Mouse (Mus musculus) left cerebral cortex, postnatal 25 days (tissue): ENCODE results near the gene 6330409D20Rik. TPM values are rescaled to one million over a fixed set of nuclear protein-coding genes. Genes with fewer than 3 reads are reported as not detected.

Experiments
- DNase-seq, 2 experiments: peaks; one replicate each; pipeline ENCODE4 v3.0.0; 2022; ENCODE audit warnings: low spot score in 2 of 2, mixed read lengths in 1 of 2
- intact Hi-C: fragments of 180-260 bp; cut with DNase I; formaldehyde crosslinking; loops from one replicate; pipeline ENCODE4 v1.15.1; 2025
- total RNA-seq, 2 experiments: library from RNA; stranded (reverse); gene quantifications; 2 replicates each; pipeline ENCODE4 v1.2.3; 2021

Gene 6330409D20Rik
- total RNA-seq, result 1 to 10 TPM; 2.3 to 2.4 TPM

DNA sequence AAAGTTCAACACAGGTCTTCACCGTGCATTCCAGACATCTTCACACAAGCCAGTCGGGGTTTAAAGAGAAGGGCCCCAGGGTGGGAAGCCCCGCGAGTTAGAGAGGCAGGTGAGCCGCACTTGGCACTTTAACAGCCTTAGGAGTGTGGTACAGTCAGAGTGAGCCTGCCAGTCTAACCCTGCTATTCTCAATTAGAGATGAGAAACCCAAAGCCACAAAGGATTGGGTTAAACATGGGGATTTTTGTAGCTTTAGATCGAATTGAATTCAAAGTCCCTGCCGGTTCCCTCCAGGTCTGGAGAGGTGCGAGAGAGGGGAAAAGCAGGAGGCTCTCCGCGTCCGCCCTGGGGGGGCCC is at the start of gene 6330409D20Rik:
TSS of gene 6330409D20Rik (minus strand) at position 101 of the 357 bp plus-strand sequence.
- DNase-seq, result no peak
- intact Hi-C loops, result loop anchor here (1.0 kb wide), 1 partner anchor 28 kb away; the partner anchor contains the start of gene Cdk9

DNA sequence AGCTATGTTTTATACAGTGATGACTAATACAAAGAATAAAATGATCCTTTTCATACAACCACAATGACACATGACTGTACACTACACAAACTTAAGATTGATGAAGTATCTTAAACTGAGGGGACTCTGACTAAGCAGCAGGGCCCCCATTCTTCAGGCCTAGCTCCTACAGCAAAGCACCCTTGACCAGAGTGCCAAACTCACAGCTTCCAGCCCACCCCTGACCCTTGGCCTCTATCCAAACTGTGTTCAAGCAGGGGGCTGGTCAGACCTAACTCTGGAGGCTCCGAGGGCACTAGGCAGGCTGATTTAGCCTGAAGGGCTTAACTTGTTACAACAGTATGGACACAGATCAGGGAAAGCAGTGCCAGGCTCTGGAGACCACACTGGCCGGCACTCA is 47.8 kb upstream of the 6330409D20Rik start:
- intact Hi-C loops, result no loop called here

DNA sequence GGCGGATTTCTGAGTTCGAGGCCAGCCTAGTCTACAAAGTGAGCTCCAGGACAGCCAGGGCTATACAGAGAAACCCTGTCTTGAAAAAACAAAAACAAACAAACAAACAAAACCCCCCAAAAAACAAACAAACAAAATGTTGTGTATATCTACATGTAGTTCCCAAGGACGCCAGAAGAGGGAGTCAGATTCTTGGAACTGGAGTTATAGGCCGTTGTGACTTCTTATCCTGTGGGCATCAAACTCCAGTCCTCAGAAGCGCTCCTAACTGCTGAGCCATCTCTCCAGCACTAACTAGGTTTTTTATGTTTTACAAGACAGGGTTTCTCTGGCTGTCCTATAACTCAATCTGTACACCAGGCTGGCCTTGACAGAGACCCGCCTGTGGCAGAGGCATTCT is 46.4 kb upstream of the 6330409D20Rik start:
- intact Hi-C loops, result no loop called here
- peak in 1 of 2 experiments; percentile 40 for DNase-seq

More for the DNA sequence above, 47.8 kb upstream of the 6330409D20Rik start:
- DNase-seq, result no peak

DNA sequence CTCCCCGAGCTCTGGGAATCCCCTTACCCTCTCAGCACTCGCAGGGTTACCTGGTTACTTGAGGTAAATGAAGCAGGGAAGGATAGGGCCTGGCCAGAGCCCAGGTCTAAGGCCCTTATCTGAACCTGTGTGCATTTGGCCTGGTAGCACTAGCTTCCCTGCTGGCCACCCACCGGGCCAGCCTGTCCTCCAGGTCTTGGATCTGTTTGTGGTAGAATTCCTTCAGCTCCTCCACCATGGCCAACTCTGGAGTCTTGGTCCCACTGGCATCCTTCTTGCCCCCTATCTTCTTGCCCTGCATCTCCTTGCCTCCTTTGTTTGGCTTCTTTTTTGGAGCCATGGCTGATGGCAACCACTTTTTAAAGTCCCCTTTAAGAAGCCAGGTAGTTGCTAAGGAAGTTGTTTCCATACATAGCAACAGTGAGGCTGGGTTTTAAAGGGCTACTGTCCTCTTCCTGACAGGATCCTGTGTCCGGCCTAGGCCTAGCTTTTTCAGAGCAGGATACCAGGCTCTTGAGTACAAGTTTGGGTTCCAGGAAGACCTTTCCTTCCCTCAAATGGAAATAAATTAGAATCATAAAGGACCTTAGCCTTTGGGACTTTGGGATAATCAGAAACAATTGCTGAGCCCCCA is 43.3 kb upstream of the 6330409D20Rik start, which contains the start of gene Cfap157:
TSS of gene Cfap157 (minus strand) at position 381 of the 634 bp plus-strand sequence.
- peak in 1 of 2 experiments; percentile 55 for DNase-seq
- intact Hi-C loops, result loop anchor here (5.0 kb wide), 1 partner anchor 143 kb away; no protein-coding TSS in a partner anchor

DNA sequence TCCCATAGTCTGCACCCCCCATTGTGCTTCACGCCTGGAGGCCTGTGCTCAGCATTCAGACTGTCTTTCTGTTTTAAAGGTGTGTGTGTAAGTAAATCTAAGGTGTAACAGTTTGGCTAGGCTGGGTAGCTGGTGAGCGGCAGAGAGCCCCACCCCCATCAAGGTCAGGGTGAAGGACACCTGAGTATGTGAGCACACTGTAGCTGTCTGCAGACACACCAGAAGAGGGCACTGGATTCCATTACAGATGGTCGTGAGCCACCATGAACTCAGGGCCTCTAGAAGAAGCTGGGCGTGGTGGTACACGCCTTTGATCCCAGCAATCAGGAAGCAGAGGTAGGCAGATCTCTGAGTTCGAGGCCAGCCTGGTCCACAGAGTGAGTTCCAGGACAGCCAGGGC is 40.9 kb upstream of the 6330409D20Rik start:
- intact Hi-C loops, result loop anchor here (5.0 kb wide), 1 partner anchor 146 kb away; no protein-coding TSS in a partner anchor
- no peak for DNase-seq

DNA sequence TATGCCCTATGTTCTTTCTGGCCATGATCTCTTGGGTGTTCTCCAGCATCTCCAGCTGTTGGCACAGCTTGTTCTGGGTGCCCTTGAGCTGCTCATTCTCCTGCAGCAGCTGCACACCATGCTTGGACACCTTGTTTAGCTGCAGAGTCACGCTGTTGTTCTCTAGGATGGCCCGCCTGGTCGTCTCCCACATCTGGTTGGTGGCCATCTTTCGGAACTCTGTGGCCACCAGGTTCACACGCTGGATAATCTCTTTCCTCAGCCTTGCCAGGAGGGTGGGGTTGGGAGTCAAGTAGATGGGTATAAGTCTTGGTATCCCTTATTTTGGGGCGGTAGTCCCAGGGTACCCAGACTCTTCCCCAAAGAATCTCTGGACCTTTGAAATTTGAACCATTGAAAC is 38.9 kb upstream of the 6330409D20Rik start:
- no peak for DNase-seq
- intact Hi-C loops, result loop anchor here (1.0 to 5.0 kb wide), 2 partner anchors 75 to 148 kb away; no protein-coding TSS in a partner anchor

DNA sequence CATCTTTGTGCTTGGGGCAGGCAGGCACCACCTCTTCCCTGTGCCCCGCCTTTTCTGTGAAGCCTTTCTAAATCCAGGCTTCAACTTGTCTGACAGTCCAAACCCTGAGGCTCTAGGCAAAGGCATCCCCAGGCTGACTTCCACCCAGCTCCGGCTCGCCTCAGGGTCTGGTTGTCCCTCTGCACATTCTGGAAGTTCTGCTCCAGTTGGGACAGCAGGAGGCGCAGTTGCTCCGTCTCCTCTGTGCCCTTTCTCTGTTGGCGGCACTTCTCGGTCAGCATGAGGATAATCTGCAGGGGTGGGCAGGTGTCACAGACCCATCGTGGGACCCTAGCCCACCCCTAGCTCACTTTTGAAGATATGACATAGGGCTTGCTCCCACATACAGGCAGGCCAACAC is 38.3 kb upstream of the 6330409D20Rik start:
- DNase-seq, result peak; percentile 48 to 70
- intact Hi-C loops, result loop anchor here (1.0 kb wide), 1 partner anchor 75 kb away; no protein-coding TSS in a partner anchor

DNA sequence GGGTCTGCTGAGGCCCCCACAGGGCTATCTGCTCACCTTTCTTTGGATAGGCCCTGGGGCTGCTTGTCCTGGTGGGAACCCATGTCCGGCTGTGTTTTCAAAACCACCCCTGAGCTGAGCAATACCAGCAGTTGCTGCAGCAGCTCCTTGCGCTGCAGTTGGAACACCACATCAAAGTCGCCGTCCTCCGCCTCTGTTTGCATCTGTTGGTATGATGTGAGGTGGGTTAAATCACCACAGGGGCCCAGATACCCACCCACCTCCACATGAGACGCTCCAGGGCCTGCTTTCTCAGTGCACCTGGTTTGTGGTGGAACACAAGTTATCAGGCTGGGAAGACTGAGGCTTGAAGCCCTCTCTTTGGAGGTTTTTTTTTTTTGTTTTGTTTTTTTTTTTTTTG is 37.3 kb upstream of the 6330409D20Rik start:
- intact Hi-C loops, result no loop called here
- DNase-seq, result no peak

DNA sequence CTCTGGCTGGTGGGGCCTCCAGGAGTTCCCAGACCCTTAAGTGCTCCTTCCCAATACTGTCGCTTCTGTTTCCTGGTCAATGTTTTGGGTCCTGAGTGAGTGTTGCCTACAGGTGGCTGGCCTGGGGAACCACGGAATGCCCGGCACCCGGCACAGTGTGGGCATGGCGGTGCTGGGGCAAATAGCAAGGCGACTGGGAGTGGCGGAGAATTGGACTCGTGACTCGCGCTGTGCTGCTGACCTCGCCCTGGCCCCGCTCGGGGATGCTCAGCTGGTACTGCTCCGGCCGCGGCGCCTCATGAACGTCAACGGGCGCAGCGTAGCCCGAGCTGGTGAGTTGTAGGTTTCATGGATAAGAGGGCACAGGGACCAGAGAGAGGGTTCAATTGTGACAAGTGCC is 35.4 kb upstream of the 6330409D20Rik start:
- DNase-seq, result no peak
- intact Hi-C loops, result no loop called here

DNA sequence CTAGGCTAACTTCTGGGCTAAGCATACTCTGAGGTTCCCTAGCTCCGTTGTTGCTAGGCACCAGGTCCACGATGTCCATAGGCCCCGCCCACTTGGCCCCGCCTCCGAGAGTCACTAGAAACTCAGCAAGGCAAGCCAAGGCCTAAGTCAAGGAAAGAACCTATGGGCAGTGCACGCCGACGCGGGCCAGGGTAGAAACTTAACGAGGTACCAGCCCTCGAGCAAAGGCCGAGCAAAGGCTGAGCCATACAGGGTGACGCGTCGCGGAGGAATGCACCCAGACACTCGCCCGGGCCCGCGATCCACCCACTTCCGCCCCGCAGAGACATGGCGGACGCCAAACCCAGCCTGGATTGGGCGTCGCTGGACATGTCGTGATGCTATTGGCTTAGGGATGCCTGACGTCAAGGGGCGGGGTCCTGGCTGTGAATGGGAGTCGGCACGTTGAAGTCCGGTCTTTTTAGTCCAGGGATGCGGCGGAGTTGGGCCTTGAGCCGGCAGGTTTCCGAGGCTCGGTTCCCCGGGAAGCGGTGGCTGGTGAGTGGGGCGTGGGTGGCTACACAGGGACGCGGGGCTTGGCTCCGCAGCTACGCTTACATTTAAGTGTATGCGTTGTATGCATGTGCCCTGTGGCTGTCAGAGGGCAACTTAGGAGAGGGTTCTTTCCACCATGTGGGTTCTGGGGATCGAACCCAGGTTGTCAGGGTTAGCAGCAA is 34.7 kb upstream of the 6330409D20Rik start, which contains the start of the genes Ttc16 and Ptrh1:
TSS of gene Ttc16 (minus strand) at position 275 of the 716 bp plus-strand sequence.
TSS of gene Ptrh1 (plus strand) at position 428 of the 716 bp plus-strand sequence.
- peak; percentile 98 for DNase-seq
- intact Hi-C loops, result no loop called here

DNA sequence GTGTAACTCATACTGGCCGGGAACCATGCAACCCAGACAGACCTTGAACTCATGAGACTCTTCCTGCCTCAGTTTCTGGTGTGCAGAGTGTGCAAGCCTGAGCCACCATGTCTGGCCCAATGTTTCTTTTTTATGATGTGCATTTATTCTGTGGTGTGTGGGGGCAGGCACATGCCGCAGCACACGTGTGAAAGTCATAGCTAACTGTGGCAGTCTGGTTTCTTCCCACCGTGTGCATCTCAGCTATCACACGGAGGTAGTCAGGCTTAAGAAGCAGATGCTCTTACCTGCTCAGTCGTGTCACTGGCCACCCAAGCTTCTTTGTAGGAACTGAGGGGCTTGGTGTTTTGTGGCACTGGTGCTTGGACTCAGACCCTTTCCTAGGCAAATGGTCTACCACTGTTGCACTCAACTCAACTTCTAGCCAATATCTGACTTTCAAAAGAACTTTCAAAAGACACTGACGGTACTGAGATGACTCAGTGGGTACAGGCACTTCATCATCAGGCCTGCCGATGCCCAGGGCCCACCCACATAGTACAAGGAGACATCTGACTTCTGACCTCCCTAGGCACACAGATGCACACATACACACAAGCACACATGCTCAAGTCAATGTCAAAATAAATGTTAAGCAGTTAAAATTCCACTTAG is 31.9 kb upstream of the 6330409D20Rik start:
- DNase-seq, result no peak
- intact Hi-C loops, result no loop called here

DNA sequence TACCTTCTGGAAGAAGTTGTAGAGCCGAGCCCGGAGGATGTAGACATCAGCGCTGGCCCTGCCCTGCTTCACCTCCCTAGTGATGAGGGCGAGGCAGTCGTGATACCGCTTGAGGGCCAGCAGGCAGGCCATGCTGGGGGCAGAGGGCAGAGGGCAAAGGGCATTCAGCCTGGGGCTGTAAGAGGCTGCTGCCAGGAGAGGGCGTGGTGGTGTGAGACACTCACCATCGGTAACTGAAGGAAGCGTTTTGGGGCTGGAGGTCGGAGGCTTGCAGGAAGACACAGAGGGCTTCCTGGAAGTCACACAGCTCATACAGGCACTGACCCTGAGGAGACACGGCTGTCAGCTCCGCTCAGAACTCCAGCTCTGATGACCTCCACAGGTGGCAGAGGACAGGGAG is 31.1 kb upstream of the 6330409D20Rik start:
- no peak for DNase-seq
- intact Hi-C loops, result no loop called here

DNA sequence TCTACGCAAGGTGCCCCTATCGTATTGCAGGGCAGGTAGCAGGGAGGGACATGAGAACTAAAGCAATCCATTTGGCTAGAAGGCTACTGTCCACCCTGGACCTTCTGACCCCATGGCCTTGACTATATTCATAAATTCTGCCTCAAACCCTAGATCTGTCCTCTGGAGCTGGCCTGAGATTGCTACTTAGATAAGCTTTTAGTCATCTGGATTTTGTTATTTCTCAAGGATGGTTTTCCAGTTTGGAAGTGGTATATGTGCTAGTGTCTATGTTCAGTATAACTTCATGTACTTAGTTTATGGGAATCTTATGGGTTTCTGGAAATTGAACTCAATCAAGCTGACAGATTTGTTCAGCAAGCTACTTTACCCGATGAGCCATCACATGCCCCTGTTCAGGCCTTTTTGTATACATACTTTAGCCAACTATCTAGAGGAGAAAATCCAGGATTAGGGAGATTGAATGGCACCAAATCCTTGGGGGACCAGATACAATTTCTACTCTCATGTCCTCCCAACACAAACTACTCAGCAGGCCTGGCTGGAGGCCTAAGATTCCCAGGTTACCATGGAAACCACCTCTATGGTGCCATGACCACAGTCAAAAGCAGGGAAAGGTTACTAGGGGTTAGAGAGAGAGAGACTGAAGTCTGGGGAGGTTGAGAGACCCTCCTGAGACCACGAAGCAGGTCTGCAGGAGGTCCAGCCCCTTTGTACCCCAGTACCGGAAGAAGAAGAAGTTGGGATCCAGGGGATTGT is 28.7 kb upstream of the 6330409D20Rik start:
- intact Hi-C loops, result no loop called here
- no peak for DNase-seq

DNA sequence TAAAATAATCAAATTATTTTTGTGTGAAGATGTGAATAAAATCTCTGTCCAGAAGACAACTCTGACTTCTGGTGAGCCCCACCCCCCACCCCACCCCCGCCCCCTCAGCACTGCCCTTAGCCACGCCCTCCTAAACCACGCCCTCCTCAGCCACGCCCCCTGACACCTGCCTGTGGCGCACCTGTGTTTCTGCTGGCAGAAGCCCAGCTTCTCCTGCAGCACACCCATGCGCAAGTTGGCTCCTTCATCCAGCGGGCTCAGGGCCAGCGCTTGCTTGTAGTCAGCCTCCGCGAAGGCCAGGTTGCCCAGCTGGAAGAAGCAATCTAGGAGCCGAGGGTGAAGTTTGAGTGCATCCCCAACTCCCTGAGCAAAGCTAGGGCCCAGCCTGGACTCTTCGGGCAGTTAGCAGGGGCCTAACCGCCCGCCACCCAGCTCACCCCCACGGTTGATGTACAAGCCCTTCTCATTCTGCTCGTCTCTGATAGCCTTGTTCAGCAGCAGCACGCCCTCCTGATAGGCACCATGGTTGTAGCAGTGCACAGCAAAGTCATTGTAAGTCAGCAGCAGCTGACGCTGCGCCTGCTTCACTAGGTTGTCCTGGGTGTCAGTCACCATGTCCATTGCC is 28.0 kb upstream of the 6330409D20Rik start:
- intact Hi-C loops, result no loop called here
- no peak for DNase-seq

DNA sequence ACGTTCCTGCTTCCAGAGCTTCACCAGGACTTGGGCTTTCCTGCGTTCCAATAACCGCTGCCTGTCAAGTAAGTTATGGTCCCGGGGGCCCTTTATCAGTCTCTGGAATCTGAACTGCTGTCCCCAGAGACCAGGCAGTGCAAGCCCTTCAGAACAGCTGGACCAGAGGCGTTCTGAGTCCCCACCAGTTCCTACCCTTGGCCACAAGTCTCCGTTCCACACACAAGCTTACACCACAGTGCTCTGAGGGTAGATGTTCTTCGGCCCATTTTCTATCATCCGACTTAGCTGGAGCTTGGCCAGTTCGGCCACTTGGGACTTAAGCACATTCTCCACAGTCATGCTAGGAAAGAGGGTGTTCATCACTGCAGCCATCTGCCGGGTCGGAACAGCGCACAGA is 26.4 kb upstream of the 6330409D20Rik start:
- DNase-seq, result no peak
- intact Hi-C loops, result no loop called here

DNA sequence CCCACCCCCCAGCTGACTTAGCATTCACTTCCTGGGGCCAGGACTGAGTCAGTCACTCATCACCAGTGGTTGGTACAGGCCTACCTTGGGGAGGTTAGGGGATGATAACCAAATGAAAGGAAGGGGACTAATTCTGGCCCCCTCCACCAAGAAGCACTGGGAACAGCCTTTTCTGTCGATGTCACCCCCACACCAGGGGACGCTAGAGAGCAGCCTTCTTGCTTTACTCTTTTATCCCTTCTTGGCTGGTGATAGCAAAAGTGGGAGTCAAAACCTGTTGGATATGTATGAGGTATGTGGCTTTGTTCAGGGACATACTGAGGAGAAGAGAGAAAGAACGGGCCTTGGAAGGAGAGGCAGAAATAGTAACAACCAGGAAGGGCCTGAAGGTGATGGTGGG is 22.5 kb upstream of the 6330409D20Rik start:
- intact Hi-C loops, result no loop called here
- DNase-seq, result no peak

DNA sequence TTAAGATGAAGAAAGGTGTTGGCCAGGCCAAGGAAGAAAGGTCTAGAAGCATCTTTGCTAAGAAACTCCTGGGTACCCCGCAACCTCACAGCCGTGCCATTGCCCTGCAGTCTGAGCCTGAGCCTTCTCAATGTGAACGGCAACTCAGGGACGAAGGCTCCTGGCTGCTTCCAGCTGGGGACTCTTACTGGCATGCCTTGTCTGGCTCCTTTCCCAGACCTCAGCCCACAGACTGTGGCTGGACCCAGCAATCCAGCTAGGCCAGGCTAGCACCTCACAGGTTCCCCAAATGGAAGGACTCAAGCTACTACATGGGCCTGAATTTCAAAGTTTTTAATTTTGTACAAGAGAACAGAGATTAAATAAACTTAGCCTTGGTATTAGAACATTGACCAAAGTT is 21.0 kb upstream of the 6330409D20Rik start:
- DNase-seq, result peak in 1 of 2 experiments; percentile 31
- intact Hi-C loops, result no loop called here

DNA sequence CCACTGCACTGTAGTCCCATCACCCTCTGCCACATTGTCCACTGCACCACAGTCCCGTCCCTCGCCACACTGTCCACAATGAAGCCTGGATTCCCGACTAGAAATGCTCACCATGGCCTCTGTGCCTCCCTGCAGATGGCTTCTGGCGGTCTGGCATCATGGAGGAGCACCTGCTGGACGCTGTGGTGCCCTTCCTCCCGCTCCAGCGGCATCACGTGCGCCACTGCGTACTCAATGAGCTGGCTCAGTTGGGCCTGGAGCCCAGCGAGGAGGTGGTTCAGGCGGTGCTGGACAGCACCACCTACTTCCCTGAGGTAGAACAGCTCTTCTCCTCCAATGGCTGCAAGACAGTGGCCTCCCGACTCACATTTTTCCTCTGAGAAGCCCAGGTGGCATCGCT is 20.5 kb upstream of the 6330409D20Rik start:
- intact Hi-C loops, result no loop called here

DNA sequence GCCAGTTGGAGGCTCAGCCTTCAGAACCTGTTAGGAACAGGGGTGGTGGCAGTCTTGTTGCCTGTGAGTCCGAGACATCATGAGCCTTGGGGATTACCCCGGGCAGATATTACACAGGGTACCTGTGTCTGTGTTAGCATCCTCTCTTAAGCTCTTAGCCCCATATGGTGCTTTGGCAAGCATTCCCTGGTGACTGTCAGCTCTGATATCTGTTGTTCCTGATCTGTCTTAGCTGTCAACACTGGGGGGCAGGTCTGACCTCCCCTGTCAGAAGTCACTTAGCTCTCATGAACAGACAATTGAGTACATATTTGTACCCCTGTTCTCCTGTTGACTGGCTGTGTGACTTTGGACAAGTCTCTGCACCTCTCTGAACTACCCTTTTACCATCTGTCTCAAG is 18.2 kb upstream of the 6330409D20Rik start:
- intact Hi-C loops, result loop anchor here (5.0 kb wide), 1 partner anchor 132 kb away; no protein-coding TSS in a partner anchor
- no peak for DNase-seq

More for the DNA sequence above, 20.5 kb upstream of the 6330409D20Rik start:
- peak in 1 of 2 experiments; percentile 48 for DNase-seq
